Mouse (Mus musculus) embryonic facial prominence, embryonic 15.5 days (tissue): ENCODE results near the gene Nelfb. TPM values are rescaled to one million over a fixed set of nuclear protein-coding genes. Genes with fewer than 3 reads are reported as not detected.

Experiments
- ATAC-seq: fragments of 200-750 bp; cut with Nextera tagmentation; 2 replicates; pipeline ENCODE4 v1.8.0; 2017; ENCODE audit warnings: low read depth, moderate TSS enrichment; ENCODE audit not compliant: insufficient number of reproducible peaks, low FRiP score, low TSS enrichment
- H3K27ac ChIP-seq: fragments of 300-500 bp; sonication (generic); replicated peaks from 2 replicates; pipeline ENCODE4 v1.5.1; 2015; ENCODE audit warnings: mild to moderate bottlenecking, inconsistent platforms
- H3K27me3 ChIP-seq: fragments of 300-500 bp; sonication (generic); 2 replicates; pipeline ENCODE4 v1.6.1; 2015; ENCODE audit warnings: inconsistent platforms
- H3K36me3 ChIP-seq: fragments of 300-500 bp; sonication (generic); 2 replicates; pipeline ENCODE4 v1.6.1; 2015; ENCODE audit warnings: mild to moderate bottlenecking, inconsistent platforms
- H3K4me1 ChIP-seq: fragments of 300-500 bp; sonication (generic); 2 replicates; pipeline ENCODE4 v1.6.1; 2015; ENCODE audit warnings: inconsistent platforms
- H3K4me2 ChIP-seq: fragments of 300-500 bp; sonication (generic); replicated peaks from 2 replicates; pipeline ENCODE4 v1.6.1; 2015; ENCODE audit warnings: mild to moderate bottlenecking, inconsistent platforms
- H3K4me3 ChIP-seq: fragments of 300-500 bp; sonication (generic); replicated peaks from 2 replicates; pipeline ENCODE4 v1.5.1; 2015; ENCODE audit warnings: mild to moderate bottlenecking, inconsistent platforms
- H3K9ac ChIP-seq: fragments of 300-500 bp; sonication (generic); 2 replicates; pipeline ENCODE4 v1.6.1; 2015; ENCODE audit warnings: inconsistent platforms
- H3K9me3 ChIP-seq: fragments of 300-500 bp; sonication (generic); replicated peaks from 2 replicates; pipeline ENCODE4 v1.6.1; 2016; ENCODE audit warnings: inconsistent platforms
- WGBS: fragments of 180-500 bp; shearing (Covaris S2); methylation state at CpG from one replicate; pipeline ENCODE4 v1.1.7; 2015; 5-methylcytosine and 5-hydroxymethylcytosine counted together
- polyA plus RNA-seq: library from polyadenylated mRNA; unstranded; fragments of >200 nt; fragmentation: Nextera tagmentation; extraction: Ambion mirVana; gene quantifications from 2 replicates; pipeline ENCODE4 v1.2.1, GENCODE M21; 2015

Gene Nelfb
- polyA plus RNA-seq, 1 experiment from 2014 or later = 115 TPM

DNA sequence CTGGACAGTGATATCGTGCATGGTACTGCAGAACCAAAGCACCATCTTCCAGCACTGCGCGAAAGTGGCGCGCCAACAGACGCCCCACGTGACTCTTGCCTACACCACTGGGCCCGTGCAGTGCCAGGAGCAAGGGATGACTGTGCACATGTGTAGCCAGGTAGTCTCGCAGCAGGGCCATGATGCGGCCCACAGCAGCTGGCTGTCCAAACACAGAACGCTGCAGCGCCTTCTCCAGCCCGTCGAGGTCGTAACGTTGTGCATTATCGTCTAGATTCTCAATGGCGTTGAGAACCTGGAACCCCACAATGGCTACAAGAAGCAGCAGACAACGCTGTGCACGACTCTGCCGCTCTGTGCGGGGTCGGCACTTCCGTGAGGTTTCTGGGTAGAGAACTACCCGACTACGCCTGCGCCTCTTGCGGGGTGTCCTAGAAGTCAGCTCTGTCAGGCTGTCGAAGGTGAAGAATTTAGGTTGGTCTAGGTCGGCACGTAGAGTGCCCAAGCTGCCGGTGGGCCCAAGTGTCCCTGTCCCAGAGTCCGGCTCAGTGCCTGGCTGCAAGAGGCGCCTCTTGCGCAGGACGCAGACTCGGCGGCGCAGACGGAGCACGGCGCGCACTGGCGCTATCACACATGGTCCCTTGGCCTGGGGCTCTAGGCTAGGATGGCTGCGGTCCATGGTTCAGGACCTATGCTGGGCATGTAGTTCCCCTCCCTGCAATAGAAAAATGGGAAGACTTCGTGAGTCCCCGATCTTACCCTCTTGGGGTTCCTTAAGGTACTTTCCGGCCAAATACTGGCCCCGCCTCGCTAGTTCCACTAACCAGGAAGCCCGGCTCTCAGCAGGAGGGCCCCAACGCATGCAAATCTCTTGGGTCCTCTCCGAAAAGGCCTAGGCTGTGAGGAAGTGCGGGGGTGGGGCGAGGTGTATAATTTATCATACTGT lies 15.8 kb downstream of the Nelfb start:
- peak overlapping the region; percentile 69 for H3K27ac ChIP-seq
- peak overlapping the region; percentile 45 for H3K4me2 ChIP-seq
- peak overlapping the region; percentile 33 for H3K4me3 ChIP-seq
- 21% methylated on average over 55 of the region's 55 CpGs for WGBS
- peaks cover 26% of the 10 kb centered on the region for H3K27me3 ChIP-seq
- H3K4me1 ChIP-seq = peaks cover 32% of the 10 kb centered on the region
- ATAC-seq = no peak
- H3K9me3 ChIP-seq = no peaks in the 10 kb centered on the region
- peaks cover 23% of the 10 kb centered on the region for H3K36me3 ChIP-seq
- H3K9ac ChIP-seq = peak overlapping the region; percentile 4; the same call in 1 of the 2 replicates

DNA sequence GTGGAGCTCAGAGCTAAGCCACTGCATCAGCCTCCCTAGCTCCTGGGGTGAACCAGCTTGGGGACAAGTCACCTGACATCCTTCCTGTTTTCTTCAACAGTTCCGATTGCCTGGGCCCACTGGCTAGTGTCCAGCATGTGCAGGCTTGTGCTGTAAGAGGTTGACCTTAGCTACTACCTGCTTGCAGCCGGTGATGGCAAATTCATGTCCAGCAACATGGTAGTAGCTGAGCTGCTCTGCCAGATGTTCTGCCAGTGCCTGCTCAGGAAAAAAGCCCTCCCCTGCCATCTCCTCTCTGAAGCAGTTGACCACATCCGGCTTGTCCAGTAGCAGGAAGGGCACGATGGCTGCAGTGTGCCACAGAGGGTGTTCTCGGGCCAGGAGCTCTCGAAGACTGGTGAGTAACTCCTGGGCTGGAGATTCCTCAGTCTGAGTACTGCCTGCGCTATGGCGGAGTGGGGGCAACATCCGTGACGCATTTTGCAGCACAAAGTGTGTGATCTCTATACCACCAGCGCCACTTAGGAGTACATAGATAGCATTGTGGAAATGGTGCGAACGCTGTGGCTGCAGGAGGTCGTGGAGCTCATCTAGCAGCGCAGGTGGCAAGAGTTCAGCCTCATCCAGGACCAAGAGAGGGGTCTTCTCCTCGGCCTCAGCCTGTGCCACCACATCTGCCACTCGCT lies 16.7 kb downstream of the Nelfb start:
- H3K4me2 ChIP-seq = peak overlapping the region; percentile 45
- H3K27ac ChIP-seq = 0 out of 2 replicates have a peak overlapping the region, but pooled peaks have one; percentile 28
- no peak overlapping the region for H3K9ac ChIP-seq
- peaks cover 32% of the 10 kb centered on the region for H3K4me1 ChIP-seq
- peaks cover 26% of the 10 kb centered on the region for H3K27me3 ChIP-seq
- no peak for ATAC-seq
- H3K9me3 ChIP-seq = no peaks in the 10 kb centered on the region
- H3K4me3 ChIP-seq = no peak overlapping the region; the same call in 1 of the 2 replicates
- H3K36me3 ChIP-seq = peaks cover 15% of the 10 kb centered on the region
- 81% methylated on average over 17 of the region's 17 CpGs for WGBS

DNA sequence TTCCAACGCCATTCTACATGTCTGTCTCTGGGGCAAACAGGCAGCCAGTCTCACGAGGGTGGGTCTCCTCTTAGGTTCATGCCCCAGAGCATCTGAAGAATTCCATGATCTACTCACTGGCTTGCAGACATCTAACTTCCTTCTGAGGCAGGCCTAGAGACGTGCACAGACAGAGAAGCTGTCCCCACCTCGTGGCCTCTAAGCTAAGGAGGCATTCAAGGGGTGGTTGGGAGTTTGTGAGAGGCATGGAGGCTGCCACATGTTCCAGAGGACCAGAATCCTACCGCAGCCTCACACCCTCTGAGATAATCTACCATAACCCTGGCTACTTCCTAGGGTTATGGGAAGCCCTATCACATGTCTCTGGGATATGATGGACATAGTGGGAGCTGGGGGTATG lies 17.3 kb downstream of the Nelfb start:
- peaks cover 26% of the 10 kb centered on the region for H3K27me3 ChIP-seq
- no peak overlapping the region; the same call in 1 of the 2 replicates for H3K4me2 ChIP-seq
- H3K27ac ChIP-seq = peak overlapping the region; percentile 28; the same call in 1 of the 2 replicates
- H3K4me1 ChIP-seq = peaks cover 32% of the 10 kb centered on the region
- no peaks in the 10 kb centered on the region for H3K9me3 ChIP-seq
- H3K9ac ChIP-seq = no peak overlapping the region
- no peak for ATAC-seq
- WGBS = 59% methylated on average over 5 of the region's 5 CpGs
- H3K4me3 ChIP-seq = no peak overlapping the region
- peaks cover 10% of the 10 kb centered on the region for H3K36me3 ChIP-seq

- Histone ChIP-seq H3K4me2 (no peak overlapping the region; the same call in 1 of the 2 replicates), H3K27ac (peak overlapping the region; percentile 28; the same call in 1 of the 2 replicates), H3K9ac (no peak overlapping the region), H3K36me3 (0 out of 2 replicates have a peak, but pooled peaks cover 4% of the 10 kb centered on the region), H3K4me1 (peaks cover 32% of the 10 kb centered on the region), H3K4me3 (no peak overlapping the region), H3K27me3 (peaks cover 26% of the 10 kb centered on the region), H3K9me3 (no peaks in the 10 kb centered on the region)
- ATAC-seq = peak; percentile 70
- under 1% methylated on average over 6 of the region's 6 CpGs for WGBS
Observed at GRCm38 (mm10) chr2:25193330-25193770, 17.9 kb downstream of the Nelfb start.

GRCm38 (mm10) chr2:25187841-25188240 lies 23.4 kb downstream of the Nelfb start:
- no peaks in the 10 kb centered on the region for H3K36me3 ChIP-seq
- no peak for ATAC-seq
- 81% methylated on average over 6 of the region's 6 CpGs for WGBS
- H3K9ac ChIP-seq = no peak overlapping the region
- no peak overlapping the region for H3K4me2 ChIP-seq
- no peaks in the 10 kb centered on the region for H3K9me3 ChIP-seq
- H3K27me3 ChIP-seq = peaks cover 24% of the 10 kb centered on the region
- no peak overlapping the region for H3K4me3 ChIP-seq
- H3K4me1 ChIP-seq = peaks cover 14% of the 10 kb centered on the region
- no peak overlapping the region for H3K27ac ChIP-seq

DNA sequence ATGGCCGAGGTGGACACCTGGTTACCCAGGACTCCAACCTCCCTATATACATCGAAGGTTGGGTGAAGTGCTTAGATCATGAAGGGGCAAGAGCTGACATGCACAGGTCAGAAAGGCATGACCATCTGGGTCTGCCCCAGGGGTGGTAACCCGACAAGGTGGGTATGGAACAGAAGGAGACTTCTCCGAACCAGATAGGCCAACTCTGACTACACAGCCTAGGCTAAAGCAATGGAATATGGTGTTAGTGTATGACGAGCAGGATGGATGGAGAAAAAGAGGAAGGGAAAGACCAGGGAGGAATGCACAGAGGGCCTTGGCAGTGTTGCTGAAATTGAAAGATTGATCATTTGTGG lies 24.7 kb downstream of the Nelfb start:
- no peaks in the 10 kb centered on the region for H3K9me3 ChIP-seq
- no peak; the same call in 1 of the 2 replicates for ATAC-seq
- H3K4me3 ChIP-seq = peak overlapping the region; percentile 53
- H3K36me3 ChIP-seq = no peaks in the 10 kb centered on the region
- H3K27me3 ChIP-seq = peaks cover 34% of the 10 kb centered on the region
- peaks cover 17% of the 10 kb centered on the region for H3K4me1 ChIP-seq
- no peak overlapping the region for H3K27ac ChIP-seq
- H3K9ac ChIP-seq = no peak overlapping the region
- WGBS = 25% methylated on average over 5 of the region's 5 CpGs
- peak overlapping the region; percentile 95 for H3K4me2 ChIP-seq

- WGBS = 1% methylated on average over 63 of the region's 64 CpGs
- Histone ChIP-seq H3K9me3 (no peaks in the 10 kb centered on the region), H3K27ac (peak overlapping the region; percentile 66), H3K9ac (peak overlapping the region; percentile 50), H3K4me1 (peaks cover 24% of the 10 kb centered on the region), H3K36me3 (no peaks in the 10 kb centered on the region), H3K27me3 (peaks cover 41% of the 10 kb centered on the region), H3K4me2 (peak overlapping the region; percentile 95), H3K4me3 (peak overlapping the region; percentile 53)
- peak; percentile 61 for ATAC-seq
Observed at GRCm38 (mm10) chr2:25185625-25186574, 25.4 kb downstream of the Nelfb start.

- peaks cover 38% of the 10 kb centered on the region for H3K4me1 ChIP-seq
- H3K9ac ChIP-seq = no peak overlapping the region
- H3K9me3 ChIP-seq = no peaks in the 10 kb centered on the region
- 91% methylated on average over 7 of the region's 7 CpGs for WGBS
- H3K27ac ChIP-seq = no peak overlapping the region
- H3K36me3 ChIP-seq = no peaks in the 10 kb centered on the region
- ATAC-seq = no peak
- H3K4me2 ChIP-seq = no peak overlapping the region
- H3K4me3 ChIP-seq = no peak overlapping the region
- peaks cover 55% of the 10 kb centered on the region for H3K27me3 ChIP-seq
Observed at GRCm38 (mm10) chr2:25184496-25184895, 26.8 kb downstream of the Nelfb start.

DNA sequence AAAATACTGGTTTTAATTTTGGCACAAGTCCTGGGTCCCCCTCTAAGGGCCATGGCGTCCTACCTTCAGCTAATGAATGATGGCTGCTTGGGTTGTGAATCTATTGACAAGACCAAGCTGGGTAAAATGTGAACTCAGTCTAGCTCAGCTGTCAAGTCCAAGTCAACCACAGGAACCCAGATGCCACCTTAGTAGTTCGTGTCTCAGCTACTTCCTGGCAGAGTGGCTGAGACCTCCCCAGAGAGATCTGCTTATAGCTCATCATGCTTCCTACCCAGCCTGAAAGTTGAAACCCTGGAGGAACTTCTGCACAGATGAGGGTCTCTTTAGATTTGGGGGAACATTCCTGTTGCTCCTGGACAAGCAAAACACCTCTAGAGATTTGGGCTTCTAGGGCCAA lies 28.0 kb downstream of the Nelfb start:
- peaks cover 45% of the 10 kb centered on the region for H3K4me1 ChIP-seq
- 66% methylated on average over 2 of the region's 2 CpGs for WGBS
- H3K36me3 ChIP-seq = no peaks in the 10 kb centered on the region
- H3K9ac ChIP-seq = no peak overlapping the region
- H3K27ac ChIP-seq = no peak overlapping the region
- no peaks in the 10 kb centered on the region for H3K9me3 ChIP-seq
- peak overlapping the region; percentile 56; the same call in 1 of the 2 replicates for H3K4me3 ChIP-seq
- peak overlapping the region; percentile 42 for H3K4me2 ChIP-seq
- peaks cover 67% of the 10 kb centered on the region for H3K27me3 ChIP-seq
- no peak for ATAC-seq

DNA sequence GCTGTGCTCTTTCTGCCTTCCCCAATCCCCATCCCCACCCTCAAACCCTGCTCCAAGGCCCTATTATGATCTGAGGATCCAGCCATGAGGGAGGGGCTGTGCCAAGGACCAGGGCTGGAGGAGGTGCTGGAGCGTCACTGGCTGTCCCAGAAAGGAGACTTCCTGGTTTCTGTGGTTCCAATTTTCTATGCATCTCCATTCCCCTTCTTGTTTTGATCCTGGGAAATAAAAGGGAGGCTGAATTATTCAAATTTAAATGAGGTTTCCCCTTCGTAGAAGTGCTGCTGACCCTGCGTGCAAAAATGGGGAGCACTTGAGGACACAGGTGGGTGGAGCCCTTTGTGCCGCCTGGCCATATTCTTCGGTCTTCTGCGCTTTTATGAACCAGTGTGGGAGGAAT lies 28.6 kb downstream of the Nelfb start:
- Histone ChIP-seq H3K4me3 (peak overlapping the region; percentile 56), H3K27me3 (peaks cover 73% of the 10 kb centered on the region), H3K9me3 (no peaks in the 10 kb centered on the region), H3K4me1 (peaks cover 52% of the 10 kb centered on the region), H3K4me2 (peak overlapping the region; percentile 42), H3K9ac (no peak overlapping the region), H3K36me3 (no peaks in the 10 kb centered on the region), H3K27ac (no peak overlapping the region)
- ATAC-seq = no peak
- WGBS = 15% methylated on average over 6 of the region's 6 CpGs
